In genomic region chr4:106228534-106228933, GRCm38 (mm10) we compare ENCODE assay signal across 9 mouse cellular contexts.
DNase-seq lines count a peak whose midpoint lies in the region; ATAC-seq lines count a peak whose summit lies in the region.
"Had no signal": no experiment of that assay in that cellular context is flagged by ENCODE, and none has a peak within 500 bp of the region (broad histone marks: within the 10 kb centered on the region; RNA-seq: fewer than 3 reads in every experiment).

No protein-coding gene starts in this region.

- no peak overlapping the region for H3K4me3 ChIP-seq in hindbrain, embryonic 14.5 days (replicated peaks; ENCODE audit: low read length)
- H3K4me3 ChIP-seq: myocyte had no signal

- H3K36me3 ChIP-seq in hindbrain, embryonic 14.5 days (replicated peaks; ENCODE audit: control insufficient read depth, insufficient read depth) = no peaks in the 10 kb centered on the region

- H3K27ac ChIP-seq in hindbrain, embryonic 14.5 days = no peak overlapping the region

- no peaks in the 10 kb centered on the region for H3K27me3 ChIP-seq in hindbrain, embryonic 14.5 days (ENCODE audit: control insufficient read depth, insufficient read depth, low read length)

- no peaks in the 10 kb centered on the region for H3K9me3 ChIP-seq in hindbrain, embryonic 14.5 days (ENCODE audit: control insufficient read depth, low read length)

- 46% methylated on average over 9 of the region's 9 CpGs for WGBS in hindbrain, embryonic 14.5 days

- peak; percentile 10 for DNase-seq in MN1 (ENCODE audit: low spot score)
- DNase-seq in cerebellum, adult 18-20 months = peak; percentile 78 to 81
- peak; percentile 82 for DNase-seq in forelimb bud, embryonic 11.5 days (ENCODE audit: low read depth, low spot score)
- peak; percentile 86 for DNase-seq in hindbrain, embryonic 14.5 days (ENCODE audit: low spot score)
- DNase-seq in layer of hippocampus, postnatal 14 days (ENCODE audit: low spot score in 2 of 2) = peak; percentile 82 to 88
- DNase-seq in lung, postnatal 14 days = peak; percentile 78
- DNase-seq in retina, postnatal 1 day = peak; percentile 87
- DNase-seq in urinary bladder, adult 2 months (ENCODE audit: low spot score) = peak; percentile 43

- peak; percentile 61; the same call in 1 of the 2 replicates for ATAC-seq in hindbrain, embryonic 14.5 days (ENCODE audit: low FRiP score)

- no peak overlapping the region for H3K4me2 ChIP-seq in hindbrain, embryonic 14.5 days (replicated peaks)

- H3K4me1 ChIP-seq in hindbrain, embryonic 14.5 days (replicated peaks; ENCODE audit: control insufficient read depth, insufficient read depth, low read length) = no peaks in the 10 kb centered on the region

- no peak overlapping the region for H3K9ac ChIP-seq in hindbrain, embryonic 14.5 days

Comparison
In these comparisons a context has a peak if more than half of its experiments do, and no peak if none do; other contexts are left out.
1. DNase-seq: peak in every context shown above with its lines; median percentile 87 in retina, postnatal 1 day; 86 in hindbrain, embryonic 14.5 days; 85 in layer of hippocampus, postnatal 14 days; 82 in forelimb bud, embryonic 11.5 days; 80 in cerebellum, adult 18-20 months; 78 in lung, postnatal 14 days; 43 in urinary bladder, adult 2 months; 10 in MN1.